Mouse (Mus musculus) forebrain, embryonic 15.5 days (tissue): Measurements from ENCODE around the gene Prkch. TPM values are rescaled to one million over a fixed set of nuclear protein-coding genes. Genes with fewer than 3 reads are reported as not detected.

Source experiments
- ATAC-seq: fragments of 200-750 bp; cut with Nextera tagmentation; replicated peaks from 2 replicates; pipeline ENCODE4 v1.8.0; 2017; ENCODE audit warnings: mild to moderate bottlenecking, moderate TSS enrichment, moderate library complexity
- H3K27ac ChIP-seq: fragments of 300-500 bp; sonication (generic); replicated peaks from 2 replicates; pipeline ENCODE4 v1.5.1; 2015; ENCODE audit warnings: mild to moderate bottlenecking, inconsistent platforms
- H3K27me3 ChIP-seq: fragments of 300-500 bp; sonication (generic); 2 replicates; pipeline ENCODE4 v1.6.1; 2015; ENCODE audit warnings: inconsistent platforms
- H3K36me3 ChIP-seq: fragments of 300-500 bp; sonication (generic); 2 replicates; pipeline ENCODE4 v1.6.1; 2015; ENCODE audit warnings: mild to moderate bottlenecking, inconsistent platforms
- H3K4me1 ChIP-seq: fragments of 300-500 bp; sonication (generic); 2 replicates; pipeline ENCODE4 v1.6.1; 2015; ENCODE audit warnings: inconsistent platforms
- H3K4me2 ChIP-seq: fragments of 300-500 bp; sonication (generic); replicated peaks from 2 replicates; pipeline ENCODE4 v1.6.1; 2015; ENCODE audit warnings: mild to moderate bottlenecking, inconsistent platforms
- H3K4me3 ChIP-seq: fragments of 300-500 bp; sonication (generic); 2 replicates; pipeline ENCODE4 v1.5.1; 2015; ENCODE audit warnings: mild to moderate bottlenecking, inconsistent platforms
- H3K9ac ChIP-seq: fragments of 300-500 bp; sonication (generic); replicated peaks from 2 replicates; pipeline ENCODE4 v1.6.1; 2015; ENCODE audit warnings: mild to moderate bottlenecking, inconsistent platforms
- H3K9me3 ChIP-seq: fragments of 300-500 bp; sonication (generic); 2 replicates; pipeline ENCODE4 v1.6.1; 2016; ENCODE audit warnings: inconsistent platforms
- WGBS: fragments of 180-500 bp; shearing (Covaris S2); methylation state at CpG from one replicate; pipeline ENCODE4 v1.1.7; 2015; ENCODE audit warnings: mixed read lengths; 5-methylcytosine and 5-hydroxymethylcytosine counted together
- polyA plus RNA-seq: library from polyadenylated mRNA; unstranded; fragments of >200 nt; fragmentation: Nextera tagmentation; extraction: Ambion mirVana; gene quantifications from 2 replicates; pipeline ENCODE4 v1.2.1, GENCODE M21; 2015

The Prkch gene
- polyA plus RNA-seq, 1 experiment from 2014 or later = 4.9 TPM

DNA sequence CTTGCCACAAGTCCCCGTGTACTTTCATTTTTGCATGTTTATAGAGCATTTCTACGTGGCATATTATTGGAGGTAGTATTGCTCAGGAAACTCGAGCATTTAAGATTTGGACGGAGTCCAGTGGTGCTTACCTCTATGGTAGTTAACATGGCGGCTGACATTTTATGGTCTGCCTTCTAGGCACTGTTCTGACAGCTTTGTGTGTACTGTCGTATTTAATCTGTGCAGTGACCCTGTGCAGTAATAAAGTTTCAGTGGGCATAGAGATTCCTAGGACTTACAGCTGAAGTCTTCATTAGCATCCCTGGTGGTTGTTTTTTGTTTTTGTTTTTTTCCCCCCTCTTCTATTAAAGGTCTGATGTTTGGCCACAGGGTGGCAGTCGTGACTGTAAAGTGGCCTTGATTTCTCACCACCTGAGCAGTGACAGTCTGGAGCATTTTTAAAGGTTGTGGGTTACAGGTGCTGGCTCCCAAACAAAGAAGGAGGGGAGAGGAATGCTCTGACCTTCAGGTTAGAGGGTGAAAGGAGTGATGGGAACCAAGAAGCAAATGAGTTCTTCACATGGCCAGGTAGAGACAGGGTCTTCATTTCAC, 120.6 kb downstream of the Prkch start:
- Histone ChIP-seq H3K36me3 (no peaks in the 10 kb centered on the region), H3K4me3 (no peak overlapping the region), H3K9me3 (no peaks in the 10 kb centered on the region), H3K9ac (no peak overlapping the region), H3K27ac (no peak overlapping the region), H3K4me2 (no peak overlapping the region), H3K27me3 (no peaks in the 10 kb centered on the region), H3K4me1 (peaks cover 6% of the 10 kb centered on the region)
- WGBS = 44% methylated on average over 7 of the region's 7 CpGs
- peak; percentile 71; the same call in 1 of the 2 replicates for ATAC-seq

DNA sequence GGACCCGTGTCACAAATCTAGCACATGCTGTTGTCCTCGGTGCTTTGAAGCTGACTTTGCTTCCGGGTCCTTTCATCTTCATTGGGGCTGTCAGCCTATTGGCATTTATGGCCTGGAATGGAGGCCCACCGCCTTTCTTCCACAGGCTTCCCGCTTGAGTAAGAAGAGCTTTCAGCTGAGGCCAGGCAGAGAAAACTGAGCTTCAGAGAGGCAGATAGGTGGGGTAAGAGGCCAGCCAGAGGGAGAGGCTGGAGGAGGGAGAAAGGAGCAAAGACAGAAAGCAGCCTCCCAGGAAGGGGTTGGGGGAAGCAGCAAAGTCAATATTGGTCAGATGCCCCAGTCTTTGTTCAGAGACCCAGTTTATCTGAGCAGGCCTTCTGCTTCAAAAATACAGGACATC, 123.9 kb downstream of the Prkch start:
- Histone ChIP-seq H3K9me3 (no peaks in the 10 kb centered on the region), H3K4me2 (no peak overlapping the region), H3K36me3 (no peaks in the 10 kb centered on the region), H3K4me1 (no peaks in the 10 kb centered on the region), H3K4me3 (no peak overlapping the region), H3K27me3 (no peaks in the 10 kb centered on the region), H3K9ac (no peak overlapping the region), H3K27ac (no peak overlapping the region)
- 64% methylated on average over 5 of the region's 5 CpGs for WGBS
- ATAC-seq = no peak

DNA sequence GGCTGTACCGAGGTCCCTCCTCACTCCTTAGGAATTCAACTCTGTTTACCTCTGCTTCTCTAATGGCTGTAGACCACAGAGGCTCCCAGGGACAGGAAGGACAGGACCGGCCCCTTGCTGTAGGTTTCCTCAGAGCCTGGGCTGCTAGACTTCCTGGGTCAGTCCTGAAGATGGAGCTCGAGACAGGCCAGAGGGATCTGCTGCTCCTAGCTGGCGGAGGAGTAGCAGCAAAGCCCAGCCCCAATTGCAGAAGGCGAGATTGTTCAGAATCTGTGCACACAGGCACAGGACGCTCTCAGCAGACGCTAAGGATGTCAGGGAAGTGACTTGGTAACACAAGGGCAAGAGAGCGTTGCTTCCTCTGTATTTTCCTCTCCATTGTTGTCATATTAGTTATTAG, 124.3 kb downstream of the Prkch start:
- 29% methylated on average over 8 of the region's 8 CpGs for WGBS
- no peak overlapping the region for H3K4me2 ChIP-seq
- no peak overlapping the region for H3K27ac ChIP-seq

DNA sequence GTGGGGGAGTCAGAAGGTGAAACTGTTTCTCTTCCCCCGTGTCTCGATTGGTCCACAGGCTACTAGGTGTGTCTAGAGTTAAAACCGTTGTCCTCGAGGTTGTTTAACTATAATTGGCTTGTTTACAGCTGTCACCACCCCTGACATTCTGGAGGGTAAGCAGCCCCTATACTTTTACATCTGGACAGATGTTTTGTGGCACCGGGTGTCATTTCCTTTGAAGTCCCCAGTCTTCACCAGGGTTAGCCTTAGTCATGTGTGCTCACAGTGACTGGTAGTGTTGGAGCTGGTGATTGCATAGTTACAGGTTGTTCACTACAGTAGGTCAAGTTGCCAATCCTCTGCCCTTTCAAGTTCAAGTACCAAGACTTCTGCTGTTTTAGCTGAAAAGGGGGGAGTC, 126.2 kb downstream of the Prkch start:
- Histone ChIP-seq H3K4me1 (0 out of 2 replicates have a peak, but pooled peaks cover under 1% of the 10 kb centered on the region), H3K27me3 (no peaks in the 10 kb centered on the region), H3K36me3 (no peaks in the 10 kb centered on the region), H3K27ac (no peak overlapping the region), H3K9ac (no peak overlapping the region), H3K9me3 (no peaks in the 10 kb centered on the region), H3K4me3 (no peak overlapping the region), H3K4me2 (no peak overlapping the region)
- ATAC-seq = no peak
- WGBS = 90% methylated on average over 5 of the region's 5 CpGs

More for the DNA sequence above, 124.3 kb downstream of the Prkch start:
- no peak overlapping the region for H3K9ac ChIP-seq
- H3K9me3 ChIP-seq = no peaks in the 10 kb centered on the region
- H3K36me3 ChIP-seq = no peaks in the 10 kb centered on the region
- H3K27me3 ChIP-seq = no peaks in the 10 kb centered on the region
- H3K4me3 ChIP-seq = no peak overlapping the region
- no peaks in the 10 kb centered on the region for H3K4me1 ChIP-seq
- peak; percentile 53; the same call in 1 of the 2 replicates for ATAC-seq

DNA sequence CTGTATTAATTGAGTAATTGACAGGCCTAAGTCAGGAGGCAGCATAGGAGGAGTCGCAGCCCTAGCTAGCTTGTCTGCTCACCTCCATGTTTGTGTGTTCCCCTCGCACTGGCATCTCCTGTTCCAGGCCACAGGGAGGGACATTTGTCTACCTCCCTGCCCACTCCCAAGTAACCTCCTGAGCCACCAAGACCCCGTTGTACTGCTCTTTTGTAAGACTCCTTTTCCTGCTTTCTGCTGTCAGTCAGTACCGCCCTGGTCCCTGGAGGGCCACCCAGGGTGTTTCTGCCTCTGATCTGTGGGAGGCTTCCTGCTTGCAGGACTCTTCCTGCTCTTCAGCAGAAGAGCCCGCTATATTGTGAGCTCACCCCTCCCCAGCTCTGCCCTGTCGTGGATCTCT, 127.5 kb downstream of the Prkch start:
- WGBS = 41% methylated on average over 6 of the region's 6 CpGs

DNA sequence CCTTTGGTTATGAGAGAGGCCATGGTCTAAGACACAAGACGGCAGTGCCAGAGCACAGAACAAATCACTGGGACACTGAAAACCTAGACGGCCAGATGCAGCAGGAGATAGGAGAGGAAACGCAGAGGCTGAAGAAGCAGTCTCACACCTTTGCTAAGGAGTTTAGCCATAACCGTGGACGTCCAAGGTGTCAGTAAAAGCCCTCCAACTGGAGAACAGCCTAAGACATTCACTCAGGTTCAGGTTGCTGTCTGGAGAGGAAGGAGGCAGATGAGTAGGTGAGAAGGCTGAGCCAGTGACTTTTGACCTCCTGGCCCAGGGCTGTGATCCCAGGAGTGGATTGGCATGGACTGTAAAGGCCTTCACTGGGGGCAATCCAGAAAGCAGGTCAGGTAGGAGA, 130.0 kb downstream of the Prkch start:
- Histone ChIP-seq H3K9me3 (no peaks in the 10 kb centered on the region), H3K27me3 (no peaks in the 10 kb centered on the region), H3K27ac (no peak overlapping the region), H3K4me2 (no peak overlapping the region), H3K4me3 (no peak overlapping the region), H3K36me3 (no peaks in the 10 kb centered on the region), H3K9ac (no peak overlapping the region), H3K4me1 (0 out of 2 replicates have a peak, but pooled peaks cover 3% of the 10 kb centered on the region)
- WGBS = 96% methylated on average over 5 of the region's 5 CpGs
- ATAC-seq = no peak

More for the DNA sequence above, 127.5 kb downstream of the Prkch start:
- H3K4me2 ChIP-seq = no peak overlapping the region
- H3K27ac ChIP-seq = no peak overlapping the region
- H3K9me3 ChIP-seq = no peaks in the 10 kb centered on the region
- no peak overlapping the region for H3K4me3 ChIP-seq
- 0 out of 2 replicates have a peak, but pooled peaks cover 3% of the 10 kb centered on the region for H3K4me1 ChIP-seq
- ATAC-seq = no peak
- no peak overlapping the region for H3K9ac ChIP-seq
- no peaks in the 10 kb centered on the region for H3K36me3 ChIP-seq
- no peaks in the 10 kb centered on the region for H3K27me3 ChIP-seq

DNA sequence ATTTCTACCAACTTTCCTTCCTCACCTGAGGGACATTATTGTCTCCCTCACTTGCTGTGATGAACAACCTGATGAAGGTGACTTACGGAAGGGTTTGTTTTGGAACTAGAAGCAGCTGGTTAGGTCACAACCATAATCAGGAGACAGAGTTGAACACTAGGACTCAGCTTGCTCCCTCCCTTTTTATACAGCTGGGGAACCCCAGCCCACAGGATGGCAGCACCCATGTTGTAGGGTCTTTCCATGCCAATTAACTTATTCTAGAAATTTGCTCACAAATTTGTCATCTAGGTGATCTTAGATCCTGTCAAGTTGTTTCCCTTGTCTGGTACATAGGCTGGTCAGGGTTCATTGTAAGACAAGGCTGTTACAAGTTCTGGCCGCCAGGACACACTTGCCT, 130.7 kb downstream of the Prkch start:
- H3K4me3 ChIP-seq = no peak overlapping the region
- H3K4me2 ChIP-seq = no peak overlapping the region
- H3K4me1 ChIP-seq = 0 out of 2 replicates have a peak, but pooled peaks cover 3% of the 10 kb centered on the region
- no peaks in the 10 kb centered on the region for H3K27me3 ChIP-seq
- no peak for ATAC-seq
- H3K9ac ChIP-seq = no peak overlapping the region
- no peaks in the 10 kb centered on the region for H3K9me3 ChIP-seq
- 96% methylated on average over 2 of the region's 2 CpGs for WGBS
- no peaks in the 10 kb centered on the region for H3K36me3 ChIP-seq
- no peak overlapping the region for H3K27ac ChIP-seq

DNA sequence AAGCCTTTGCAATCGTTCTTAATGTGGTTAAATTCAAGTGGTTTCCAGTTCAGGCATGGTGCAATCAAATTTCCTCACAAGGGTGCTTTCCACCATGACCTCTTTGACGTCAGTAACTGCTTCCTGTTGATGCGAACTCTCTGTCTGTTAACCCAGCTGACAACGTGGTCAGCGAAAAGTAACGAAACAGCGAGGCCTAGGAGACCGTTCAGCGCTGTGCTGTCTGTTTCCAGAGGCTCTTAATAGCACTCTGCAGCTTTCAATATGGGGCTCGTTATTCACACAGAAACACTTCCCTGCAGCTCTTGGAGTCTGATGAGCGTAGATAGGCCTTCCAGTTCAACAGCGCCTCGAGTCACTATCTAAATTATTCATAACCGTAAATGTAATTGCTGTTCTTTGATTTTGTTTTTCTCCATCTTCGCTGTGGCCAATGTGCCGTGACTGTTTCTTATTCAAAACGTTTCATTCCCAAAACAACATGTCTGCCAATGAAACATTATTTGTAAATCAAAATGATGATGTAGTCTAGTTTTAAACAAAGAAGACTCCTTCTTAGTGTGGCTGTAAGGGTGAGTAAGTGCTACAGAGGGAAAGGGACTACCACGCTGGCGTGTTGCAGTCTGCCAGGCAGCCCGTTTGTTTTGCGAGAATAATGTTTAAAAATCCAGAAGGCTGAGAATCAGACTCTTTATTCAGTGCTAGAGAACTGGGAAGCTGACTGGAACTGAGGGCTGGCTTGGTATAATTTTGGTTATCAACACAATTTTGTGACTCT, 131.5 kb downstream of the Prkch start:
- 0 out of 2 replicates have a peak, but pooled peaks cover 3% of the 10 kb centered on the region for H3K4me1 ChIP-seq
- no peak overlapping the region for H3K9ac ChIP-seq
- 45% methylated on average over 21 of the region's 21 CpGs for WGBS
- H3K36me3 ChIP-seq = no peaks in the 10 kb centered on the region
- ATAC-seq = no peak
- H3K4me2 ChIP-seq = no peak overlapping the region
- H3K27ac ChIP-seq = no peak overlapping the region; the same call in 1 of the 2 replicates
- H3K9me3 ChIP-seq = no peaks in the 10 kb centered on the region
- no peaks in the 10 kb centered on the region for H3K27me3 ChIP-seq
- no peak overlapping the region for H3K4me3 ChIP-seq

DNA sequence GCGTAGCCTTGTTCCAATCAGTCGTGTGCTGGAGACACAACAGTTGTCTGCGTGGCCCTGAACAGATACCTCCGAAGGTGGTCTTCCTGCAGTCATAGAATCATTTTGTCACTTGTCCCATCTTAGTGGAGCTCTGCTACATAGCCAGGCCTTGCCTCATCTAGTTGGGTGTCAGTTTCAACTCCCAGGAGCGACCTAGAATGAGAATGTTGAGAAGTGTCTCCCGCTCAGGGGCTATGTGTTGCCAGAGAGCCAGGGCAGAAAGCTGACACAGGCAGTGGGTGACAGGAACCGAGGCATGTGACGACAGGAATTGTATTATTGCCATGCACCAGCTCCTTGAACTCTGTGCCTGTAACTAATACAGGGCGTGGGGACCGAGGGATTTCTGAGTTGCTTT, 133.4 kb downstream of the Prkch start:
- H3K27me3 ChIP-seq = no peaks in the 10 kb centered on the region
- H3K27ac ChIP-seq = no peak overlapping the region
- H3K4me3 ChIP-seq = no peak overlapping the region
- H3K9me3 ChIP-seq = no peaks in the 10 kb centered on the region
- no peak overlapping the region for H3K9ac ChIP-seq
- H3K36me3 ChIP-seq = no peaks in the 10 kb centered on the region
- no peak for ATAC-seq
- H3K4me1 ChIP-seq = 0 out of 2 replicates have a peak, but pooled peaks cover 3% of the 10 kb centered on the region
- 92% methylated on average over 10 of the region's 10 CpGs for WGBS
- no peak overlapping the region for H3K4me2 ChIP-seq

DNA sequence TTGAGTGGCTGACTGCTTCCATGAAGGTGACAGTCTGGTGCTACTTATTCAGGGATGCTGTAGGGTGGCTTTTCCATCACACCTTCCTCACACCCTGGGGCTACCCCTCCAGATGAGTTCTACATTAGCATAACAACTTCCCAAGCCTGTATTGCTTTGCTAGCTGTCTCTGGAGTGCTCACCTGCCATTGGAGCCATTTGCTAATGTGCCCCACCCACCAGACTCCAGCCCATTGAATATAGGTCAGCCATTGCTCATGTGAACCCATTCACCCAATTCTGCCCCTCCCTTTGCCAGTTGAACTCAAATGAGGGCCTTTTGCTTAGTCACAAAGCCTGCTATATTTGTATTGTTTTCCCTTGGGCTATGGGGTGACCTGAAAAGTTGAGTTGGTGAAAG, 135.2 kb downstream of the Prkch start:
- H3K36me3 ChIP-seq = no peaks in the 10 kb centered on the region
- no peaks in the 10 kb centered on the region for H3K9me3 ChIP-seq
- H3K27ac ChIP-seq = no peak overlapping the region
- H3K4me2 ChIP-seq = no peak overlapping the region
- H3K4me3 ChIP-seq = no peak overlapping the region
- ATAC-seq = no peak
- H3K9ac ChIP-seq = no peak overlapping the region
- 0 out of 2 replicates have a peak, but pooled peaks cover 3% of the 10 kb centered on the region for H3K4me1 ChIP-seq
- no peaks in the 10 kb centered on the region for H3K27me3 ChIP-seq

DNA sequence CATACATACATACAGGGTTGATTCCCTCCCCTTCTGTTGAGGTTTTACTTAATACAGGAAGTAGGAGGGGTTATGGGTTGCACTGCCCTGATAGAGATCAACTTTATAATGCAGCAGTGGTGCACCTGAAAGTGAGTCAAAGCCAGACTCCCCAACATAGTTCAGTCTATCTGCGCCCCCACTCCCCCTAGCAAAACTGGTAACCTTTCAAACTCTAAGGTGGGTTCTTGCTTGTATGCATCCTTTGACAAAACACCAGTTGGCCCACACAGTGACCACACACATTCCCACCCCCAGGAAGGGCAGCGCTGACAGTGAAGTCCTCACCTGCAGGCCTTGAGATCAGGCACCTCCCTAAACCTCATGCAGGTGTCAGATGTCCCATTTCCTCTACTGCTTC, 135.9 kb downstream of the Prkch start:
- Histone ChIP-seq H3K4me3 (no peak overlapping the region), H3K27ac (no peak overlapping the region), H3K4me1 (0 out of 2 replicates have a peak, but pooled peaks cover 3% of the 10 kb centered on the region), H3K4me2 (no peak overlapping the region), H3K9ac (no peak overlapping the region), H3K9me3 (no peaks in the 10 kb centered on the region), H3K36me3 (no peaks in the 10 kb centered on the region), H3K27me3 (no peaks in the 10 kb centered on the region)
- WGBS = 97% methylated on average over 2 of the region's 2 CpGs
- no peak for ATAC-seq

DNA sequence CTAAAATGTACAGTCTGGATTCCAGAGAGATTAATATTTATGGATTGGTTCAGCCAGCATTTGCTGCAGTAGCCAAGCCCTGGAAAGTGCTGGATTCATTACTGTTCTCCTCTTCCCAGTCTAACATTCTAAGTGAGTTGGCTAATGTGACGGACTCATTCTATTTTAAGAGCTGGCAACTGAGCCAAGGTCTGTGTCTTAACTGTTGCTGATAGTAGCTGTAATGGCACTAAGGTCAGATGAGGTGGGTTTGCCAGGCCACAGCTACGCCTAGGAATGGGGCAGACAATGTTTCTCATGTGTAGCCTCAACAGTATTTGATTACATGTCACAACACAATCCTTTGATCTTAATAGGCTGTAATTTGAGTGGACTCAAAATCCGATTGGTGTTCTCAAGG, 137.5 kb downstream of the Prkch start:
- Histone ChIP-seq H3K4me3 (no peak overlapping the region), H3K27ac (no peak overlapping the region), H3K4me1 (no peaks in the 10 kb centered on the region), H3K9me3 (no peaks in the 10 kb centered on the region), H3K9ac (no peak overlapping the region), H3K4me2 (no peak overlapping the region), H3K36me3 (no peaks in the 10 kb centered on the region), H3K27me3 (no peaks in the 10 kb centered on the region)
- ATAC-seq = no peak
- WGBS = 67% methylated on average over 3 of the region's 3 CpGs
